Mouse (Mus musculus): ENCODE measurements at regions not wholly inside any gene's neighbourhood (a gene's known extent, or its start where the extent isn't known, plus 50 kb on each side); places are given as distances from the start of the nearest gene placed in this dataset.
A peak's percentile ranks its signal among the peaks of the same experiment; 100 is the strongest.

GRCm38 (mm10) chr15:16404077-16404476, 324.5 kb upstream of the Cdh9 start:
- no peak for DNase-seq

GRCm38 (mm10) chr15:16406203-16406602, 322.4 kb upstream of the Cdh9 start:
- no peak for DNase-seq

DNA sequence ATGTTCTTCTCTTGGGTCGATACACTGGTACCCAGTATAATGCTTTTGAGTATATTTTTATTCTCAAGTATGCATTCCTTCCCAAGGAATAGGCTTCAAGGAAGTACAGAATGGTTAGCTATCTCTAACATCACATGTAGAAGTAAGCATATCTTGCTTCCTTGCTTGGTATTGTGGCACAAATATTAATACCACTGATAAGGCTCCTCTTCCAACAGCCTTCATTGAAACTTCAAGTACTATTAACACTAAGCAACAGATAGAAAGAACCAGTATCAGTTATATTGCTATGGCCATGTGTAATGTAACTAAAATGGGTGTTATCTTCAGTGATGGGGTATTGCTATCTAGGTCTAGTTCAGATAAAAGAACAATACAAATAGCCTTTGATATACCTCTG, 316.9 kb upstream of the Cdh9 start:
- no peak for DNase-seq

DNA sequence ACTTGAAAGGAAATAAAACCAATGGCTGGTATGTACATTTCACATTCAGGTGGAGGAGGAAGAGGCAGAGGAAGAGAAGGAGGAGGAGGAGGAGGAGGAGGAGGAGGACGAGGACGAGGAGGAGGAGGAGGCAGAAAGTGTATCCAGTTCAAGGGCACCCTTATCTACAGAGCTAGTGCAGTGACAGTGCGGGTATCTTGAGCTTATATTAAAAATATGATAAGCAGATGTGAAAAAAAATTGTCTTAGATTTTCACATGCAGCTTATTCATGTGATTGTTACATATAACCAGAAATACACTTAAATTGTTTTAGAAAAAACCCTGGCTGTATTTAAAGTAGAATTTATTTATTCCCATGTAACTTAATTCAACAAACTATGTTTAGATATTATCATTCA, 310.8 kb upstream of the Cdh9 start:
- DNase-seq: no peak

DNA sequence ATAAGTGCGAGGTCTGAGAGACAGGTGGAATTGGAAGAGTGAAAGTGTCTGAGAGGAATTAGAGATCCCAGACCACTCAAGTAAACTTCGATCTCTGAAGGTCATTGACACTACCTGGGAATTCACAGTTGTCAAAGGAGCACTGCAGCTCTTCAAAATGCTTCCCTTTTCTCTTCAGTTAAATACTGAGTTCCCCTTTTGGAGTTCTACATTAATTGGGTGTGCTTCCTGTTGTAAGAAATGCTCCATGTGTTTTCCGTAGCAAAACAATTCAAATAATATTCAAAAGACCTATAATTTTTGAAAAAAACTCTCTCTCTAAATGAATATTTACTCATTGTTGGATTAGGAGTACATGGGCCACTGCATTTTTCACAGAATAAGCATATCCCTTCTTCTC, 305.5 kb upstream of the Cdh9 start:
- DNase-seq: no peak

- DNase-seq: no peak
These were observed 281.9 kb upstream of the Cdh9 start for GRCm38 (mm10) chr15:16446631-16447030.

GRCm38 (mm10) chr15:16491238-16491637, 237.3 kb upstream of the Cdh9 start:
- peak; percentile 10 to 39 for DNase-seq

GRCm38 (mm10) chr15:16492871-16493270, 235.7 kb upstream of the Cdh9 start:
- DNase-seq: no peak

- DNase-seq: no peak
These were observed 208.0 kb upstream of the Cdh9 start for GRCm38 (mm10) chr15:16520556-16520955.

DNA sequence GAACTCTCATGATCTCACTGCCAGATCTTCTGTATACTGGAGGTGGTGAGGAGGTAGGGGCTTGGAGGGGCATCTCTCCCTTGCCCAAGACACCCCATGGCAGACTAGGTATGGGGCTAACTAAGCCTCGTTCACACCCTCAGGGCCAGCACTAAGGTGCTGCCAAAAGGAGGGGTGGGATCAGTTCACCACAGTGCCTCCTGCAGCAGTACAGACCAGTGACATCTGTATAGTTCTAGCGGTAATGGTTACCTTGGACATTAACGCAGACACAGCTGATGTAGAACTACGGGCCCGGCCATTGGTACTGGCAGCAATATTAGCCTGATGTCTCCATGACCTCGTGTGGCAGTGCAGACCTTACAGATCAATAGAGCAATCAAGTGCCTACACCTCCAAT, 196.0 kb upstream of the Cdh9 start:
- DNase-seq: no peak

DNA sequence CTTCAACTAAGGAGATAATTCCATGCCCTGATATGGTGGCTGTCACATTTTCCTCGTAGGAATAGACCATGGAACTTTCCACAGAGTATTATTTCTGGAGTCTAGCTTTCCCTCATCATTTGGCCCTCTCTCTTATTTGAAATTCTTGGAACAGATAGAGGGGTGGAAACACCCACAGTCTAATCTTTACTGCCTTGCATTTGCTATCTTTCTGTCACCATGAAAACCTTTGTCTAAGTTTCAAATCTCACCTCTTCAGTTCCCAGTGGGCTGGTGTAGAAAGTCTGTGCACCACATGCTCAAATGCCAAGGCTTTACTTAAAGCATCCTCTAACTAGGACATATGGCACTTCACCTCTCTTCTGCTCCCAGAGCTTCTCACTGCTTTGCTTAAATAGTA, 187.3 kb upstream of the Cdh9 start:
- DNase-seq: no peak

GRCm38 (mm10) chr15:16555173-16555572, 173.4 kb upstream of the Cdh9 start:
- no peak for DNase-seq

- DNase-seq: no peak
These were observed 172.2 kb upstream of the Cdh9 start for GRCm38 (mm10) chr15:16556338-16556737.

DNA sequence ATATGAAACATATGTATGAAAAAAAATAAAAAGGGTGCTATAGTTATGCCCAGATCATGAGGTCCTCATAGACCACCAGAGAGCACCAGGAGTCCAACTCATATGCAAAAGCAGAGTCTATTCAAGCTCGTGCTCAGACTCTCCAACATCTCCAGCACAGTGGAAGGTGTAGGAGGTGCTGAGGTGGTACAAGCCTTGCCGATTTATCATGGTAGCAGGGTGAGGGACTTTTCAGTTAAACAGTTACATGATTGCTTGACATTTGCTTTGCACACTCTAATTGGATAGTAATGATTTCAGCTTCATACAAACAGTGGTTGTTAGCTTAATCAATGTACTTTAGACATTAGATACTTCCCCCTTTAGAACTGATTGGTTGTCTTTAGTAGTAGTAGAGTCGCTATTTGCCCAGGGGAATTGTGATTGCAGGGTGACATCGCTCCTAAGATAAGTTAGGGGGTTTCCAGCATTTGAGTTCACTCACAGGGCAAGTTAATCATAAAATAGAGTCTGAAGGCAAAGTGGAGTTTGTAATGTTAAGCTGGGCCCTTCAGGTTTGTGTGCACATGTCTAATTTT, 162.3 kb upstream of the Cdh9 start:
- no peak for DNase-seq

- no peak for DNase-seq
These were observed 161.8 kb upstream of the Cdh9 start for GRCm38 (mm10) chr15:16566799-16567198.

GRCm38 (mm10) chr15:16616812-16617211, 111.7 kb upstream of the Cdh9 start:
- DNase-seq: no peak

- no peak for DNase-seq
These were observed 99.0 kb upstream of the Cdh9 start for GRCm38 (mm10) chr15:16629341-16630121.

- DNase-seq: peak; percentile 14 to 51
These were observed 88.9 kb upstream of the Cdh9 start for GRCm38 (mm10) chr15:16639631-16640030.

- DNase-seq: no peak
These were observed 75.5 kb upstream of the Cdh9 start for GRCm38 (mm10) chr15:16652934-16653669.

- DNase-seq: no peak
These were observed 74.9 kb upstream of the Cdh9 start for GRCm38 (mm10) chr15:16653690-16654089.

- DNase-seq: no peak
These were observed 67.3 kb upstream of the Cdh9 start for GRCm38 (mm10) chr15:16661226-16661625.

All from cerebellum, postnatal 10 days (tissue).